Mouse (Mus musculus): ENCODE data around the gene Khsrp.

Gene Khsrp

GRCm38 (mm10) chr17:57007137-57007905 lies 24.0 kb downstream of the Khsrp start:
- peak; percentile 26 for DNase-seq (ENCODE audit: low read depth, low spot score)

DNA sequence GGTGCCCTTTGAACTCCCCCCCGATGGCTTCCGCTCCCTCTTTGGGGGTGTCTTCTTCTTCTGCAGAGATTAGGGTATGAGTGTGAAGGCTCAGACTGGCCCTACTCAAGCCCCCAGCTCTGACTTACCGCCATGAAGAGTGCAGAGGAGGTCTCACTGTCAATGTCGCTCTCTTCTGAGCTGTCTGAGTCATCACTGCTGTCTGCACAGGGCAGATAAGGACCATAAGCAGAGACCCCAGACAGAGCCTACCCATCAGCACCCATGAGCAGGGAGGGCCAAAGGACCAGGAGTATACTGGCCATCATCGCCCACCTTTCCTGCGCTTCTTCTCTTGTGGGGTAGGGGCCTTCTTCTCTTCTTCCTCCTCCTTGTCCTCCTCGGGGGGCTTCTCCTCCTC lies 27.3 kb downstream of the Khsrp start:
- no peaks in the 10 kb centered on the region for H3K27me3 ChIP-seq (ENCODE audit: control insufficient read depth, insufficient read depth, low read length, poor library complexity, severe bottlenecking)
- no peak for DNase-seq (ENCODE audit: low read depth, low spot score)
- peaks cover 6% of the 10 kb centered on the region for H3K36me3 ChIP-seq (ENCODE audit: control insufficient read depth, insufficient read depth, low read length, poor library complexity, severe bottlenecking)

More at GRCm38 (mm10) chr17:57007137-57007905, 24.0 kb downstream of the Khsrp start:
- no peaks in the 10 kb centered on the region for H3K27me3 ChIP-seq (ENCODE audit: control insufficient read depth, insufficient read depth, low read length, poor library complexity, severe bottlenecking)
- H3K36me3 ChIP-seq (ENCODE audit: control insufficient read depth, insufficient read depth, low read length, poor library complexity, severe bottlenecking) = peaks cover 6% of the 10 kb centered on the region

DNA sequence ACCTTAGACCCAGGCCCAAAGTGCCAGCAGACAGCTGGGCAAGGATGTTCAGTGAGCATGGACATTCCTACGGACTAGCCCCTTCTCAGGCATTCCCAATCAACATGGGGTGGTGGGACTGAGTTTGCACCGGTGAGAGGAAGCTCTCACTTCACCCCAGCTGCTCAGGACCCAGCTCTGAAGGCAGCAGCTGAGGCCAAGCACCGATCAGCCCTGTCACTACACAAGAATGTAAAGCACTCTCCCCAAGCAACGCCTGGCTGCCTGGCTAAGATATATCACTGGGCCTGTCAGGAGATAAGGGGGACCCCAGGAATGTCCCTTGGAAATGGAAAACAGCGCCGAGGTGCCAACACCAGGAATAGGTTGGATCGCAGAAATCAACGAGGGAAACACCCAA lies 30.1 kb downstream of the Khsrp start:
- DNase-seq (ENCODE audit: low read depth, low spot score) = no peak
- H3K27me3 ChIP-seq (ENCODE audit: control insufficient read depth, insufficient read depth, low read length, poor library complexity, severe bottlenecking) = no peaks in the 10 kb centered on the region
- H3K36me3 ChIP-seq (ENCODE audit: control insufficient read depth, insufficient read depth, low read length, poor library complexity, severe bottlenecking) = peaks cover 4% of the 10 kb centered on the region

- no peak for DNase-seq (ENCODE audit: low read depth, low spot score)
- Histone ChIP-seq H3K27me3 (ENCODE audit: control insufficient read depth, insufficient read depth, low read length, poor library complexity, severe bottlenecking) (no peaks in the 10 kb centered on the region), H3K36me3 (ENCODE audit: control insufficient read depth, insufficient read depth, low read length, poor library complexity, severe bottlenecking) (peaks cover 2% of the 10 kb centered on the region; the same call in 1 of the 2 replicates)
These were observed 31.2 kb downstream of the Khsrp start, which contains the start of gene Pspn for GRCm38 (mm10) chr17:56999968-57000609. Gene Pspn, minus strand, starts transcription at chr17:57000018.

DNA sequence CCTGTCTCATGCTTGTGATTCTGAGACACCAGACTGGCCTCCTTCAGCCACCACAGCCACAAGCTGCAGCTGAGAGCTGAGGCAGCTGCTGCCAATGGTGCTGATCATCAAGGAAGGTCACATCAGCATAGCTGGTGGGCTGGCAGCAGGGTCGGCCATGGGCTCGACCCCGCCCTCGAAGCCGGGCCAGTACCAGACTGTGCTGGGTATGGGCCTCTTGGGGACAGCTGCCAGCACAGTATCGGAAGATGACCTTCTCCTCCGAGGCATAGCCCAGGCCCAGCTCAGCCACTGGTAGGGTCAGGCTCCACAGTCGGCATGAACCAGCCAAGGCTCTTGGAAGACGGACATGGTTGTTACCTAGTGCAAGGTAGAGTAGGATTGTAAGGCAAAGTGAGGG lies 31.9 kb downstream of the Khsrp start:
- no peak for DNase-seq (ENCODE audit: low read depth, low spot score)
- Histone ChIP-seq H3K27me3 (ENCODE audit: control insufficient read depth, insufficient read depth, low read length, poor library complexity, severe bottlenecking) (no peaks in the 10 kb centered on the region), H3K36me3 (ENCODE audit: control insufficient read depth, insufficient read depth, low read length, poor library complexity, severe bottlenecking) (peaks cover 2% of the 10 kb centered on the region; the same call in 1 of the 2 replicates)

- Histone ChIP-seq H3K27me3 (ENCODE audit: control insufficient read depth, insufficient read depth, low read length, poor library complexity, severe bottlenecking) (no peaks in the 10 kb centered on the region), H3K36me3 (ENCODE audit: control insufficient read depth, insufficient read depth, low read length, poor library complexity, severe bottlenecking) (no peaks in the 10 kb centered on the region; the same call in 1 of the 2 replicates)
- DNase-seq (ENCODE audit: low read depth, low spot score) = peak; percentile 99
These were observed 34.2 kb downstream of the Khsrp start, which contains the start of gene Alkbh7 for GRCm38 (mm10) chr17:56997029-56997667. Gene Alkbh7, plus strand, starts transcription at chr17:56997339.

DNA sequence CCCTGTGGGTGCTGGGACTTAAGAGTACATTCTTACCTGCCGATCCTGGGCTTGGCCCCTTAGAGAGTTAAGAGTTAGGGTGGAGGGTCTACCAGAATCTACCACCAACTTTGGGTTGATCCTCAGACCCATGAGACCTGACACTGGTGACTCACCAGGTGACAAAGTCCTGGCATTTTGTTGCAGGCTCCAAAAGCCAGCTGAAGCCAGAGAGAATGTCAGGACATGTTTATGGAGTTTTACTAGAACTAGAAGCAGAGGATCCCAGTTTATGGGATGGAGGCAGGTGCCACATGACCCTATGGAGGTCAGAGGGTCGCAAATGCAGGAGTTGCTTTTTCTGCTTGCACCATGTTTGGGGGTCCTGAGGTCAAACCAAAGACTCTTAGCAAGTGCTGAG lies 34.8 kb downstream of the Khsrp start:
- H3K27me3 ChIP-seq (ENCODE audit: control insufficient read depth, insufficient read depth, low read length, poor library complexity, severe bottlenecking) = no peaks in the 10 kb centered on the region
- peak; percentile 31 for DNase-seq (ENCODE audit: low read depth, low spot score)
- no peaks in the 10 kb centered on the region; the same call in 1 of the 2 replicates for H3K36me3 ChIP-seq (ENCODE audit: control insufficient read depth, insufficient read depth, low read length, poor library complexity, severe bottlenecking)

GRCm38 (mm10) chr17:56995046-56995445 lies 36.3 kb downstream of the Khsrp start:
- DNase-seq (ENCODE audit: low read depth, low spot score) = no peak
- no peaks in the 10 kb centered on the region; the same call in 1 of the 2 replicates for H3K36me3 ChIP-seq (ENCODE audit: control insufficient read depth, insufficient read depth, low read length, poor library complexity, severe bottlenecking)
- H3K27me3 ChIP-seq (ENCODE audit: control insufficient read depth, insufficient read depth, low read length, poor library complexity, severe bottlenecking) = no peaks in the 10 kb centered on the region

DNA sequence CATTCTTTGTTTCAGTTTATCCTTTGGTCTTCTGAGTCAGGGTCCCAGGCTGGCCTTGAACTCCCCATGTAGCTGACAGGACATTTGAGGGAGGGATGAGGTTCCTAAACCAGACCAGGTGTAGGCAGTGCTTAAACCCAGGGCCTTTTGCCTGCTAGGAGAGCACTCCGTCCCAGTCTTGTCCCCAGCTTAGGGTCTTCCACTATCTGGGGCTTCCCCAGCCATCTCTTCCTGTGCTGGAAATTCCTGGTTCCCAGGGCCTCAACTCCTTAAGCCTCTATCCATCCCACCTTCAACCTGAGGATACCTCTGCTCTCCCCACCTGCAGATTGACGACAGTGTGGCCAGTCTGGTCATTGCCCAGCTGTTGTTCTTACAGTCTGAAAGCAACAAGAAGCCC lies 40.4 kb downstream of the Khsrp start:
- no peaks in the 10 kb centered on the region for H3K27me3 ChIP-seq (ENCODE audit: control insufficient read depth, insufficient read depth, low read length, poor library complexity, severe bottlenecking)
- no peaks in the 10 kb centered on the region; the same call in 1 of the 2 replicates for H3K36me3 ChIP-seq (ENCODE audit: control insufficient read depth, insufficient read depth, low read length, poor library complexity, severe bottlenecking)
- DNase-seq (ENCODE audit: low read depth, low spot score) = no peak

GRCm38 (mm10) chr17:56990115-56990746 lies 41.1 kb downstream of the Khsrp start, which contains the start of gene Clpp:
Gene Clpp, plus strand, starts transcription at chr17:56990305.
- DNase-seq (ENCODE audit: low read depth, low spot score) = peak; percentile 97
- Histone ChIP-seq H3K27me3 (ENCODE audit: control insufficient read depth, insufficient read depth, low read length, poor library complexity, severe bottlenecking) (no peaks in the 10 kb centered on the region), H3K36me3 (ENCODE audit: control insufficient read depth, insufficient read depth, low read length, poor library complexity, severe bottlenecking) (no peaks in the 10 kb centered on the region; the same call in 1 of the 2 replicates)

- peak; percentile 27 for DNase-seq (ENCODE audit: low read depth, low spot score)
- no peaks in the 10 kb centered on the region for H3K27me3 ChIP-seq (ENCODE audit: control insufficient read depth, insufficient read depth, low read length, poor library complexity, severe bottlenecking)
- no peaks in the 10 kb centered on the region; the same call in 1 of the 2 replicates for H3K36me3 ChIP-seq (ENCODE audit: control insufficient read depth, insufficient read depth, low read length, poor library complexity, severe bottlenecking)
These were observed 41.7 kb downstream of the Khsrp start for GRCm38 (mm10) chr17:56989467-56990114.

- Histone ChIP-seq H3K27me3 (ENCODE audit: control insufficient read depth, insufficient read depth, low read length, poor library complexity, severe bottlenecking) (no peaks in the 10 kb centered on the region), H3K36me3 (ENCODE audit: control insufficient read depth, insufficient read depth, low read length, poor library complexity, severe bottlenecking) (no peaks in the 10 kb centered on the region; the same call in 1 of the 2 replicates)
- DNase-seq (ENCODE audit: low read depth, low spot score) = no peak
These were observed 42.3 kb downstream of the Khsrp start for GRCm38 (mm10) chr17:56988921-56989430.

DNA sequence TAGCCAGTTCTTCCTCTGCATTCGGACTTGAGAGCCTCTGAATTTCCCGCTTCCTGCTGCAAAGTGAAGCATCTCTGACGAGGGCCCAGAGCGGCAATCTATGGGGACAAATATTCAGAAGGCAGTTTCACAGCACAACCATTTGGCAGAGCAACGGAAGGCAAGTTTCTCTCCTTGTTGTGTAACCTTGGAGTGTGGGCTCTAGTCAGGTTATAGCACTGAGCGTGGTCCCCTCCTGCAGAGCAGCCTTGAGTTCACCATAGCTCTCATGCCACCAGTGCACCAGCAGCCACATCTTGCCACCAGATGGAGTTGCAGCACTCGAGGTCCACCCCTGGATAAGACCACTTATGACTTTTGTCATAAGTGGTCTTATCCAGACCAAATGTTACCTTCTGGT lies 42.9 kb downstream of the Khsrp start:
- no peak for DNase-seq (ENCODE audit: low read depth, low spot score)
- H3K27me3 ChIP-seq (ENCODE audit: control insufficient read depth, insufficient read depth, low read length, poor library complexity, severe bottlenecking) = no peaks in the 10 kb centered on the region
- no peaks in the 10 kb centered on the region; the same call in 1 of the 2 replicates for H3K36me3 ChIP-seq (ENCODE audit: control insufficient read depth, insufficient read depth, low read length, poor library complexity, severe bottlenecking)
